Mouse (Mus musculus): Measurements from ENCODE around the gene Plekho1.

Gene Plekho1

DNA sequence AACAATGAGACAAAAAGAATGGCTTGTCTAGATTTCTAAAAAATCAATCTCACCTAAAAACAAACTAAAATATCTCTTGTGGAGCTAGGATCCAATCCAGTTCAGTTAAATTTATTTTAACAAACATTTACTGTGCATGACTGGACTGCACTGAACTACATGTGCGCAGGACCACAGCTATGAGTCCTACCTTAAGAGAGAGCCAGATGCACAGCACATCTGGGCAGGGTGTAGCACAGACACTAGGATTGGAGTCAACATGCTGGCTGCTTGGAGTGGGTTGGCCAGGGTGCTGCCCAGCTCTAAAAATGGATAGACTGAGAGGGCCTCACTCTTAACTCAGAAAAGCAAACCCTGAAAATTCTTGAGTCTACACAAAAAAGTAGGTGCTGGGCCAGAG, 5.8 kb upstream of the Plekho1 start:
- DNase-seq: no peak

DNA sequence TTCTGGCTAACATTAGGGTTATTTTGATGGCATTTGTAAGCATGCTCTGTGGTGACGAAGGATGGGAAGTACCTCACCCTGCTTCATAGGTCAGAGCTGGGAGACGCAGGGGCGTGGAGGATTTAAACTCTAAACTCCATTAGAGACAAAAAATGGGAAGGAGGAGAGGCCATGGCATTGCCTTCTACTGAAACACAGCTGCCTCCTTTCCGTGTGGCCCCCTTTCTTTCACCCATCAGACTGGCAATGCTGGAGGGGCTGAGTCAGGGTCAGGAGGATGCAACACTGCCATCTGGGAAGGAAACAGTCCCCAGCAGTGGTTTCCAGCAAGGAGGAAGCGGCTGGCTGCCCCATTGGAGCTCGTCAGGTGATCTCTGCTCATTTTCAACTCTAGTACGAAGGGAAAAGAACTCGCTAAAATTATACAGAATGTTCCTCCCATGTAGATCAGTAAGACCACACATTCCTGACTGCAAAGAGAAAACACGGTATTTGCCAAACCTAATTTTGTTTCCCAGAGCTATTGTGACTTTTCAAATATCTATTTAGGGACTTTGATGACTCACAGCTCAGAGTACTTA, 5.2 kb upstream of the Plekho1 start:
- DNase-seq: peak; percentile 25

DNA sequence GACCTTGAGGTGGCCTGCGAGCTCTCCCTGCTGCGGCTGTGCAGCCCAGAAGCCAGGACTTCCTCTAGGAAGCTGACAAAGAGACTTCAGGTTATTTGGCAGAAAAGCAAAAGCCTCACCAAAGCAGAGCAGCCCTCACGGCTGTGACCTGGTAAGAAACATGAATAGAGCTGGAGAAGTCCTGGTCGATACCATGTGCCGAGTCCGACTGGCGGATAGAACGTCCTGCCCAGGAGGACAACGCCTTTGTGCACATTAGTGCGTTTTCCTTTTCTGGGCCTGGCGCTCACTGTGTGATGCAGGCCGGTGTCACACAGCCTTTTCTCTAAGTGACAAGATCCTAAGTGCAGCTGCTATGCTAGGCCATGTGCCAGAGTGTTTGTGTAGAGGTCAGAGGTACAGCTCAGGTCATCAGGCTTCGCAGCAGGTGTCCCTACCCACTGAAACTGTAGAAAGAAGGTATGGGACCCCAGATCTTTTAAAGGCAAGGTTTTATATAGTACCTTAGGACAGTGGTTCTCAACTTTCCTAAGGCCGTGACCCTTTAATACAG, 4.4 kb upstream of the Plekho1 start:
- no peak for DNase-seq

DNA sequence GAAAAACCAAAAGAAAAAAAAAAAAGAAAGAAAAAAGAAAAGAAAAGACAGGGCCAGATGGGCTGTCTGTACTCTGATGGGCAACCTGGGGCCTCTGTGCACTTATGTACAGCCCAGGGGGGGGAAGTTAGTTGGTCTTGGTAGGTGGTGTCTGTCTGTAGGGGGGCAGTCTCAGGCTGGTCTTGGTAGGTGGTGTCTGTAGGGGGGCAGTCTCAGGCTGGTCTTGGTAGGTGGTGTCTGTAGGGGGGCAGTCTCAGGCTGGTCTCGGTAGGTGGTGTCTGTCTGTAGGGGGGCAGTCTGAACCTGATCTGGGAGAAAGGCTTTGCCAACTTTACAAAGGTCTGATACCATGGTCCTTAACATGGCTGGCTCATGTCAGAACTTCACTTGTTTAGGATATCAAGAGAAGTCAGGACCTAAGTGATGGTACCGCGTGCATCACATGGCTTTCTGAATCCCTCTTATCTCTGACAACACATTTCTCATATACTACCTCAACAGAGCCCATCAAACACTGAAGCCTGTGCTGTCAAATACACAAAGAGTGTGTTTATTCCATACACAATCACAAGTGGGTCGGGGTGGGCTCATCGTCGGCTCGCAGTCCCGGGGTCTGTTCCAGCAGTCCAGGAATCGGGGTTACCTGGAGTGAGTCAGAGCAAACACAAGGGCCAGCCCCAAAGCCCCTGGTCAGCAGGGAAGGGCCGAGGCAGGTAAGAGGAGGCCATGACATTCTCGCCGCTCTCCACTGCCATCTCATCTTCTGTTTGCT, 3.7 kb upstream of the Plekho1 start:
- DNase-seq: no peak

DNA sequence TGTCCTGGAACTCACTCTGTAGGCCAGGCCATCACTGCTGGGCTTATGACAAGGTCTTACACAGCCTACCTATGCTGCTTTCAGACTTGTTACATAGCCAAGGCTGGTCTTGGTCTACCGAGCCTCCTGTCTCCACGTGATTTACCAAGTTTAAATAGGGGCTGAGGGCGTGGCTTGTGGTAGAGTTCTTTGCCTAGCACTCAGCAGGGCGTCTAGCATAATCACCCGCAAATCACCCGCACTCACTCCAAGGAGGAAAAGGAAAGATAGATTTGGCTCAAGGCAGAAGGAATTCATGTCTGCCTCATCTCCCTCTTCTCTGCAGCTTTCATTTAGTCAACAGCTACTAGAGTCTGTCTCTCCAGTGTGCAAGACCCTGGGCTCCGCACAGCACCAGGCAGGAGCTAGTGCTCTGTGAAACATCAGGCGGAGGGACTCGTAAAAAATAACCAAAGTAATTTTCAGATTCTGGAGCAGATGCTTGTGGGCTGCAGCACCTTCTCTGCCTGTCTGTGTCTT, 1.5 kb upstream of the Plekho1 start:
- peak; percentile 71 for DNase-seq

DNA sequence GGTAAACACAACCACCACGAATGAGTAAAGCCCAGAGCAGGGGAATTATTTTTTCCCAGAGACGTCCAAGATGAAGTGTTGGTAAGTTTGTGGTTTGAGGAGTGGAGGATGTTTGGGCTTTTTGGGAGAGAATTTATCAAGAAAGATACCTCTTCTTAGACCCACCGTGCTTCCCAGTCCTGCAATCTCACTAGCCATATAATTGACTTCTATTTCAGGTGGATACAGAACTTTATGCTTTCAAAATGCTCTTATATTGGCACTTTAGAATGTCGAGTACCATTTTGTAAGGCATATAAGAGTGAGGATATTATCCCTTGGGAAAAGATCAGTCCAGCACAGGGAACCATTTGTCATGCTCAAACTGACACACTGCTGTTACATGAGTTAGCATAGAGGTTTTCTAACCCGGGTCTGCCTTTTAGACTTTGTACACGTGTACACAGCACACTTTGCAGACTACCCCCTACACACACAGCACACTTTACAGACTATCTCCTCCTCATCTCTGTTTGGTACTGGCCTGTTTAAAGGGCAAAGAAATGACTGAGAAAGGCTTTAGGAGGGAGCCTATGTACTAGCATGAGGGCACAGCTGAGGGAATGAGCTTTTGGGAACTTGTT, 761 bp upstream of the Plekho1 start:
- DNase-seq: no peak

DNA sequence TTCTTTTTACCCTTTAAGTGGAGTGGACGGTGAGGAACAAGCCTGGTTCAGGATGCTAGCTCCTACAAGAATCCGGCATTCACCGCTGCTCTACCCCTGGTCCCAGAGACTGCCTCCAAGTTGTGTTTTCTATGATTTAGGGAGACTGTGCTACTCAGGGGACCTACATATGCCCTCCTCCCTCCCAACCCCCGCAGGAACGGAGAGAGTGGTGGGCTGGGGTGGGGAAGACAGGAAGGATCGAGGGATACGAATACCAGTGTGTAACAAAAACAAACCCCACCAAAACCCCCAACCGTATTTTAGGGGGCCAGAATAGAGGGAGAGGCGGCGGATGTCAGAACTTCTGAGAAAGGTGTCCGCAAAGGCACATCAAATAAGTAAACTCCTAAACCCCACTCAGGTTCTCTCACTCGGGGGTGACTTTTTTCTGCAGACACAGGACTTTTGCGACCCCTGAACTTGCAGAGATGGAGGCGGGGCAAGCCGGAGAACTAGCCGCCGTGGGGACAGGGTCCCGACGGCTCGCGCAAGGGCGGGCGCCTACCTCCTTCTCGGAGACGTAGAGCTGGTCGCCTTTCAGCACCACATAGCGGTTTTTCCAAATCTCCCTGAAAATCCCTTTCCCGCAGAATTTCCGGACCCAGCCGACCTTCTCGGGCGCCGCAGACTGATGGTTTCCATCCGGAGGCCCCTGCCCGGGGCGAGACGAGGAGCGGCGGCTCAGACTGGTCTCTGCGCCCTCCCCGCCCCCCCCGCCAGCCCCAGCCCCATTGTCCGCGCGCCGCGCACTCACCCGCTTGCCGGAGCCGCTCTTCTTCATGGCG, 613 bp downstream of the Plekho1 start:
- peak; percentile 67 for DNase-seq

DNA sequence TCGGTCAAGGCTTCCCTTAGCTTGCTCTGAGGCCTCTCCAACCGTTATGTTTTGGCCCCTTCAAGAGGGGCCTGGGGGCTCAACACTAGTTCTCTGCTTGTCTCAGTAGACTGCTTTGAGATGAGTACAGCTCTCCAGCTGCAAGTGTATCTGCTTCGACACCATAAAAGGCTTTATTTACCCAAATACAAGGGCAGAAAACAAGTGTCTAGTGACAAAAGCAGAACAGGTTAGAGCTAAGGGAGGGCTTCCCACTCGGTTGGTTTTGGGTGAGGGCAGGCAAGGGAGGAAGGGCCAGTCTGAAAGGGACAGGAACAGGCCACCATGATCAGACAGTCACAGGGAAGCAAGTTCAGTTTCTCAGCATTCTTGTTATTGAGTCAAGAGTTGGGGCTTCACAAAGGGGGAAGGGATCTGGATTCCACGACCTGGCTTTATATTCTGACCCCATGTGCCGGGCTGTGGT, 1.4 kb downstream of the Plekho1 start:
- no peak for DNase-seq

DNA sequence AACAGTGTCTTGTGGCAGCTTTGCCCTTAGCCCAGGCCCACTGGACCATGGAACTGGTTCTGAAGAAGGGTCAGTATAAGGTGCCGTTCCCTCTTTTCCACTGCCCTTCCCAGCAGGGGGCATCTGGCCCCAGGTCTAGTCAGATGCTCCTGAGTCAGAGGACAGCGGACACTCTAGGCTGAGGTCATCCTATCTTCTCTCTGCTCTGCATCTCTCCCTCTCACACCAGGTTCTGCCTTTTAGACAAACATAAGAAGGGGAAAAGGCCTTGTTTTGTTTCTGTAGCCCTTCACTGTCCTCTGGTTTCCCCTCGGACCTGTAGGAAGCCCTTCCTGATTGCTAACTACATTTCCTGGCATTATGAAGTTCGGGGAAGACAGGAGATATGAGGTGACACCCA, 1.9 kb downstream of the Plekho1 start:
- DNase-seq: no peak

DNA sequence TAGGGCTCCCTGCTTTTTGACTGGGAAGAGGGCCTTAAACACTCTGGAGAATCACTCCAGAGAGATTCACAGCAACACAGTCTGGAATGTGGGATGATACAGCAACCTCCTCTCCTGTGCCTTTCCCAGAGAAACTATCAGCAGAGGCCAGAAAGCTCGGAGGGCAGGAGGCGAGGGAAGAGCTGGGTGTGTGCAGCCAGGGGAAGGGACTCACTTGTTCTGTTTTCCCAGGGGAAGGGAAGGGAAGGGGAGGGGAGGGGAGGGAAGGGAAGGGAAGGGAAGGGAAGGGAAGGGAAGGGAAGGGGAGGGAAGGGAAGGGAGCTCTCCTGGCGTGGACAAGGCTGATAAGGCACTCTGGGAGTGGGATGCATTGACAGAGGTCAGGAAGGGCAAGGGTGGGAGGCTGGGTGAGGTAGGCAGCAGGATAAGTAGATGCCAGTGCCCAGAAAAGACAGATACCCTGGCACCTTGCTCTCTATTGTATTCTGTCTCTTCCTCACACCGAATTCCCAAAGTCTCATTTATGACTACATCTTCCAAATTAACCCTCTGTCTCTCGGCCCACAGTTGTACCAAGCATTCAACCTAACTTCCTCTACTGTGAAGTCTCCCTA, 2.7 kb downstream of the Plekho1 start:
- no peak for DNase-seq

DNA sequence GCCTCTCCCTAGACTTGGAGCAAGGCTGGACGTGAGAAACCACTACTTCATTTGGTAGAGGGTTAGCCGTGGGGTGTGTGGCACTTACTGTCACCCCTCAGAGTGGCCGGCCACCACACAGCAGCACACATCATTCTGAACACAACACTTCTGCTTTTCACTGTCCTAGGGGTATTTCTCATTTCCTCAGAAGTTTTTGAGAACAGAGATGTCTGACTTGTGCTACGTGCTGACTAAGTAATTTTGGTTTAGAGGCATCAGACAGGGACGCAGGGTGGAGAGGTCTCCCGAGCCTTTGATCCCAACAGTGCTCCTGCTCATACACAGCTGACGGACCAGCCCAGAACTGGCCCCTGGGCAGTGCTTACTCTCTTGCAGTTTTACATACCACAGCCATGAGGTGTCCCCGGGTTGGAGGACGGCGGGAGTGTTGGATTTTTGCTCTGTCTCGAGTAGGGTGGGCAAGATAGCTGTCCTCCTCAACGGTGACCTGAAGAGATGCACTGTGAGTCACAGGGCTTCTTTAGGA, 5.3 kb downstream of the Plekho1 start:
- no peak for DNase-seq

DNA sequence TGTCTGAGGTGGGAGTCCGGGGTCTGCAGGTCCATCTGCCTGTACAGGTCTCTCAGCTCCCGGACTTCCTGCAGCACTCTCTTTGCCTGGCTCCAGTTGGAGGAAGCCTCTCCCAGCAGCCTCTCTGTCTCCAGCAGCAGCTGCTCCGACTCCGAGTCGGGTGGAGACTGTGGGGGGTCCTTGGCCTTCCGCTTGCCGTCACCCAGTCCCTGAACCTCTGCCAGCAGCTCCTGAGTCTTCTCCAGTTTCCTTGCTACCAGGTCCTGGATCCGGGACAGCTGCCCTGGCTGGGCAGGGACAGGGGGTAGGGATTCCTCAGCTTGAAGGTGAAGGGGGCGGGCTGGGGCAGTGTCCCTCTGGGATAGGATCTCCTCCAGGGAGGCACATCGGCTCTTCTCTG, 6.8 kb downstream of the Plekho1 start:
- DNase-seq: no peak

DNA sequence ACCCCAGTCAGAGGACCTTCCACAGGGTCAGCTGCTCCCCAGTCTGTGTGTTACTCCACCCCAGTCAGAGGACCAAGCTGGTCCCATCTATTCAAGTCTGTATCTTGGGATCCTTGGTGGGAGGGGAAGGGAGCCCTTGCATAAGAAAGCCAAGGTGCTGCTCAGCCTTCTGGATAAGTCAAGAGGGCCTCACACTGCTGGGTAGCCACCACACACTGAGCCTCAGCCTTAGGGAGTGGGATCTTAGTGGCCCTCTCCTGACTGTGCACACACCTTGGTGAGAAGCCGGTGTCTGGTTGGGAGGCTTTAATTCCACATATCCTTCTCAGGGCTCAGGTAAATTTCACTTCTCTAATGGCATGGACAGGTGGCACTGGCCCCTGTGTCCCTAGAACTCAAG, 7.7 kb downstream of the Plekho1 start:
- DNase-seq: no peak

DNA sequence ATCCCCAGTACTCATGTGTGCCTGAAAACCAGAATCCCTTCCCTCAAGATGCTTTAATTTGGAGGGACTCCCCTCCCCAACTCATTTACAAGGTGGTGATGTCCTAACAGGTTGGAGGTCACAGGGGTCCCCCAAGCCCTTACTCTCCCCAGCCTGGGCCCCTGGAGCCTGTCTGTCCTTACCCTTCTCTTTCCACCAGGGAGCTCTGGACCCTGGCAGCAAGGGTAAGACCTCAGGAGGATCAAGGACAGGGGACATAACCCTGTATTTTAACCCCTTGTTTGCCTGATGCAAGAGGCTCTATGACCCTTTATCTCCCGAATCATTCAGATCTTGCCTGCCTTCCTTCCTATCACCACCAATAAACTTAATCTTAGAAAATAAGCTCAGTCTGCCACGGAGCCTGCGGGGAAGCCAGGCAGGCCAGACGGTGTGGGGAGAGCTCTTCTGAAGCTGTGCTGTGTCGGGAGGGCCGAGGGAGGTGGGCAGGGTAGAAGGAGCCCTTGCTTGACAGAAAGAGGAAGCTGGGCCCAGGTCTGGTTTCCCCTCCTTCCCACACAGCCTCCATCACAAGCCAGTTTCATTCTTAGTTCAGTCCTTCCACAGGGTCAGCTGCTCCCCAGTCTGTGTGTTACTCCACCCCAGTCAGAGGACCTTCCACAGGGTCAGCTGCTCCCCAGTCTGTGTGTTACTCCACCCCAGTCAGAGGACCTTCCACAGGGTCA, 8.3 kb downstream of the Plekho1 start:
- no peak for DNase-seq

DNA sequence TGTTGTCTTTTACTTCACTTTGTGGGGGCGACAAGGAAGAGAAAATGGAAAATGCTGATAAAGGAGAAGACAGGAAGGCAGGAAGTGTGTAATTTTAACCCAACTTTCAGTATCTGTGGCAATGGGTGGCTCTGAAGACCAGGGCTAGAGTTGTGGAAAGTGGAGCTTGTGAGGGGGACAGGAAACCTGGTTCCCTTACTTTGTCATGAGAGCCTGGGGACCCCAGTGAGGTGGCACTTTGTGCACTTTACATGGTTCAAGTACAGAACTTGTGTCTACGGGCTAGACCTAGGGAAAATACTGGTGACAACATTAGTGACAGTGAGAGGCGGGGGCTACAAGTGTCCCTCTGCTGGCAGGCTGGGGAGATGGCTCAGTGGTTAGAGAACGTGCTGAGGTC, 8.8 kb downstream of the Plekho1 start:
- DNase-seq: no peak

DNA sequence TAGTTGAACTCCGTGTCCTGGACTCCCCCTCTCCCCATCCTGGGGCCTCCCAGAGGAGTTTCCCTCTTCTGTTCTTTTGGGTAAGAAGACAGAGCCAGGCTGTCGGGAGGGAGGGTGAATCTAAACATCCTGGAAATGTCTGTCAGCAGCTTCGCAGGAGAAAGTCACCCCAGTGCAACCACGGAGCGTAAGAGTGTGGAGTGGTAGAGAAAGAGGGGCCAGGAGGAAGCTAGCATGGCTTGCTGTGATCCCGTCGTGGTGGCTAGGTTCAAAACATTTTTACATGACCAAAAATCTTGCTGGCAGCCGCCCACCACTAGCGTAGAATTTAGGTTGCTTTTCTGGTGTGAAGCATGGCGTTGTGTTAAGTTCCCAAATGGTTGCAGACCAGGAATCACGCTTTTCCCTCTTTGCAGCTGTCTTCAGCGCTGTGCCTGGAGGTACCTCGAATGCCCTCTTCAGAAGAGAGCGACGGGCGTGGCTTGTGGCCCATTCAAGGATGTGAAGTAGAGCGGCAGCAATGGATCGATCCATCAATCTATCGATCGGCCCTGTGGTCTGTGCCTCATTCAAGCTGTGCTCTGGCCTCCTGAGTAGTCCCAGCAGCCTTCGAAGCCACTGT, 9.7 kb downstream of the Plekho1 start:
- DNase-seq: peak; percentile 70

DNA sequence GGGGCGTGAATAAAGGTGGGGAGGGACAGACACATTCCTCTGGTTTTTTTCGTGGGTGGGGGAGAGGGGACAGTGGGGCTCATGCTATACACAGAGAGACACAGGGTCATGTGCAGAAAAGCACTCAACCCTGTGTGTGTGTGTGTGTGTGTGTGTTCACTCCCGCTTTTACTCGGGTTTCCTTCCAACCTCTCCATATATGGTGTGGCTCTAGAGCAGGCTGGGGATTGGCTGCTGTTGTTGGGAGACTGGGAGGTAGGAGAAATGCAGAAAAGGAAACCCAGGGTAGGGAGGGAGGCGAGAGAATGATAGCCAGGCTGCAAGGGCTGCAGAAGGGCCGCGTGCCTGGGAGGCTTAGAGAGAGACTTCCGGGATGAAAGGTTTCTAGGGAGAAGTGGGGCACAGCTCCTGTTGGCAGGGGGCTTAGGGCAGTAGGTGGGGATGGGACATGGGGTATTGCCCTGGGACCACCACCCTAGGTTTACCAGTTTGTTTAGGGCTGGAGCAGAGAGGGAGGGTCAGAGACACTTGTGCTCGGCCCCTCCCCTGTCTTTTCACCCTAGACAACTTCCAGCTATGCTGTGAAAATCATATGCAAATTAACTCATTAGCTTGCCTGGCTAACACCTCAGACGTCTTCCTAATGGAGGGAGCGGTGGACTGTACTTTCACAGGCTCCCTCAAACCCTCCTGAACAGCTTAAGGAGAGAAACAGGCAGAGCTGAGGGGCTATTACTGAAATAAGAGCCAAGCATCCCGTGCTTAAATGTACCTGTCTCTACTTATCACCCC, 10.4 kb downstream of the Plekho1 start:
- no peak for DNase-seq

DNA sequence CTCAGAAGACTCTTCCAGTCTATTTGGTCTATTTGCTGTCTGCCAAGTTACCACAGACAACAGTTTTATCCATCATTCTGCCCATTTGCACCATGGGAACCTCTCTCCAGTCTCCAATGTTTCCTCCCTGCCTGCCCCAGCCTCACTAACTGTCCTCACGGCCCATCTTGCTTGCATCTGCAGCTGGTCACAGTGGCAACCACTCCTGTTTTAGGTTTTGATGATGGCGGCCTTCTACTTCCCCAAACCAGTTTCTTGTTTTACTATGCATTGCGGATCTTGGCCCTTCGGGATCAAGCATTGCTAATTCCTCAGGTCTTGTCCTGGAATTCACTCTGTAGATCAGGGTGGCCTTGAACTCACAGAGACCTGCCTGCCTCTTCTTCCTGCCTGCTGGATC, 13.7 kb downstream of the Plekho1 start:
- no peak for DNase-seq

DNA sequence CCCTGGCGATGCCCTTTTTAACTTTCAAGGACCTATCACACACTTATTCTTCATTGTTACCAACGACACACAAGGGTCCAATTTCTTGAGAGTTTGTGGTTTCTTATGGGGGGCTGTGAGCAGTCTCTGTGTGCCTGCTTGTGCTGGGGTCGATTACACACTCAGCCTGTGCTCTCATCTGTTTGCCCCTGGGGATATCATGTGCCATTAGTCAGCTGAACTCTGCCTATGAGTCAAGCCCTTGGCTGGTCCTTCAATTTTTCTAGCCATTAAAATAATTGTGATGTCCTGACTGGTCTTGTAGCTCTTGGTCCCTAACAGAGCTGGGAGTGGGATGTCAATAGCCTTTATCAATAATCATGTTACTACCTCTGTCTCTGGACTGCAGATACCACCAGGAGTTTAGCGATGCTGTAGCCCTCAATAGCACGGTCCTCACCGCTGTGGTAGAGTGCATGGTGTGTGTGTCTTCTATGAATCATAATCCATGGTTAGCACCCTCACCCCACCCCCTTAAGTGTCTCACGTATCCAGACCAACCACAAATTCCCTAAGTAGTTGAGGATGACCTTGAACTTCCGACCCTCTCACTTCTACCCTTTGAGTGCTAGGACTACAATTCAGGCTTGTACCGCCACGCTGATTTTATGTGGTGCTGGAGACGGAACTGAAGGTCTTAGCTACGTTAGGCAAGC, 15.4 kb downstream of the Plekho1 start:
- DNase-seq: no peak

All from thymus, postnatal 4 days (tissue).